Mouse (Mus musculus) G1E (cell line): ENCODE data around the gene Nrip3.

ENCODE experiments used
- CTCF ChIP-seq: IDR thresholded peaks from 2 replicates; pipeline ENCODE4 v1.5.1; 2012; ENCODE audit warnings: low read depth, low read length, inconsistent platforms, mixed read lengths
- POLR2AphosphoS5 ChIP-seq: IDR thresholded peaks from 2 replicates; pipeline ENCODE4 v1.6.1; 2012; ENCODE audit warnings: low read depth, low read length, inconsistent platforms; ENCODE audit not compliant: insufficient replicate concordance

DNA sequence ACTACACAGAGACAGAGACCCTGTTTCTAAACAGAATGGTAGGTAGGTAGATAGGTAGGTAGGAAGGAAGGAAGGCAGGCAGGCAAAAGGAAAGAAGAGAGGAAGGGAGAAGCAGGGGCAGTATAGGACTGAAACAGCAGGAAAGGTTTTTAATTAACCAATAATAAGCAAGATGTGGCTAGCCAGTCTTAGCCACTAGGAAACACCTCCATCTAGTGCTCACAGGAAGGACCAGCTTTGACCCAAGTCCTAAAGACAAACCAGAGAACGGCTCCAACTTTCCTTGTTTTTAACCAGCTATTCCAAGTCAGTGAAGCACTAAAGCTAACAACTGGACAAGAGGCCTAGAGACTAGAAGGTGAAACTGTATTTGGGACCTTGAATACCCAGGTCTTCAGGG is 34.1 kb downstream of the Nrip3 start:
- TF ChIP-seq CTCF: no peak
- TF ChIP-seq POLR2AphosphoS5: no peak
